Mouse (Mus musculus): ENCODE data around the gene Rflna.

Rflna gene

GRCm38 (mm10) chr5:125006896-125007295 is 3.9 kb downstream of the Rflna start:
- no peak for DNase-seq

- DNase-seq, result no peak
These were observed 8.1 kb downstream of the Rflna start for GRCm38 (mm10) chr5:125011166-125011565.

- no peak for DNase-seq
These were observed 8.6 kb downstream of the Rflna start for GRCm38 (mm10) chr5:125011628-125012027.

- DNase-seq, result peak; percentile 64 to 71
These were observed 11.5 kb downstream of the Rflna start for GRCm38 (mm10) chr5:125014497-125014896.

GRCm38 (mm10) chr5:125015066-125015465 is 12.0 kb downstream of the Rflna start:
- DNase-seq, result no peak

GRCm38 (mm10) chr5:125015576-125015975 is 12.6 kb downstream of the Rflna start:
- no peak for DNase-seq

GRCm38 (mm10) chr5:125016421-125017242 is 13.6 kb downstream of the Rflna start:
- peak; percentile 33 to 44 for DNase-seq

GRCm38 (mm10) chr5:125017332-125017731 is 14.3 kb downstream of the Rflna start:
- no peak for DNase-seq

GRCm38 (mm10) chr5:125019099-125019498 is 16.1 kb downstream of the Rflna start:
- no peak for DNase-seq

GRCm38 (mm10) chr5:125021298-125021697 is 18.3 kb downstream of the Rflna start:
- DNase-seq, result no peak

- peak in 1 of 2 experiments; percentile 21 for DNase-seq
These were observed 21.0 kb downstream of the Rflna start for GRCm38 (mm10) chr5:125024002-125024401.

GRCm38 (mm10) chr5:125028371-125028770 is 25.4 kb downstream of the Rflna start:
- no peak for DNase-seq

GRCm38 (mm10) chr5:125028911-125029310 is 25.9 kb downstream of the Rflna start:
- no peak for DNase-seq

GRCm38 (mm10) chr5:125036483-125036882 is 33.5 kb downstream of the Rflna start:
- DNase-seq, result no peak

GRCm38 (mm10) chr5:125039377-125040027 is 36.5 kb downstream of the Rflna start:
- DNase-seq, result no peak

GRCm38 (mm10) chr5:125040128-125040584 is 37.1 kb downstream of the Rflna start:
- no peak for DNase-seq

GRCm38 (mm10) chr5:125041578-125041977 is 38.6 kb downstream of the Rflna start:
- DNase-seq, result no peak

GRCm38 (mm10) chr5:125043448-125043847 is 40.4 kb downstream of the Rflna start:
- no peak for DNase-seq

GRCm38 (mm10) chr5:125045202-125045601 is 42.2 kb downstream of the Rflna start:
- no peak for DNase-seq

GRCm38 (mm10) chr5:125046436-125046835 is 43.4 kb downstream of the Rflna start:
- DNase-seq, result no peak

GRCm38 (mm10) chr5:125049481-125049880 is 46.5 kb downstream of the Rflna start:
- DNase-seq, result no peak

- no peak for DNase-seq
These were observed 49.2 kb downstream of the Rflna start for GRCm38 (mm10) chr5:125052237-125052602.

GRCm38 (mm10) chr5:125052603-125053488 is 49.8 kb downstream of the Rflna start:
- DNase-seq, result no peak
